25 mouse cellular contexts compared by ENCODE assay signal in genomic region chr1:141926194-141926593, GRCm38 (mm10).
DNase-seq lines count a peak whose midpoint lies in the region; ATAC-seq and TF ChIP-seq lines count a peak whose summit lies in the region.
"Had no signal": no experiment of that assay in that cellular context is flagged by ENCODE, and none has a peak within 500 bp of the region (broad histone marks: within the 10 kb centered on the region; RNA-seq: fewer than 3 reads in every experiment).

No protein-coding gene starts in this region.

- H3K27ac ChIP-seq in hindbrain, embryonic 13.5 days: no peak overlapping the region
- H3K27ac ChIP-seq in hindbrain, embryonic 12.5 days: no peak overlapping the region
- 0 out of 2 replicates have a peak overlapping the region, but pooled peaks have one; percentile 28 for H3K27ac ChIP-seq in midbrain, embryonic 16.5 days (ENCODE audit: low read length)
- H3K27ac ChIP-seq in midbrain, embryonic 11.5 days (ENCODE audit: low read depth, low read length): no peak overlapping the region
- H3K27ac ChIP-seq in hindbrain, embryonic 16.5 days (ENCODE audit: low read depth, low read length): no peak overlapping the region
- H3K27ac ChIP-seq in neural tube, embryonic 15.5 days (replicated peaks): 0 out of 2 replicates have a peak overlapping the region, but pooled peaks have one; percentile 18
- no peak overlapping the region for H3K27ac ChIP-seq in gastrocnemius, adult 2 months
- H3K27ac ChIP-seq: heart, embryonic 10.5 days; heart, embryonic 15.5 days; liver, embryonic 15.5 days had no signal

- TF ChIP-seq CTCF in gastrocnemius, adult 2 months (IDR thresholded peaks at IDR 0.05): no peak

- WGBS in hindbrain, embryonic 13.5 days: 94% methylated on average over 1 of the region's 1 CpGs
- WGBS in hindbrain, embryonic 12.5 days: 91% methylated on average over 1 of the region's 1 CpGs
- WGBS in midbrain, embryonic 16.5 days: 90% methylated on average over 1 of the region's 1 CpGs
- 84% methylated on average over 1 of the region's 1 CpGs for WGBS in midbrain, embryonic 11.5 days
- 82% methylated on average over 1 of the region's 1 CpGs for WGBS in hindbrain, embryonic 16.5 days
- 42% methylated on average over 1 of the region's 1 CpGs for WGBS in neural tube, embryonic 15.5 days

- ATAC-seq in hindbrain, embryonic 13.5 days (ENCODE audit: low FRiP score): peak; percentile 49; the same call in 1 of the 2 replicates
- no peak for ATAC-seq in hindbrain, embryonic 12.5 days (ENCODE audit: low FRiP score)
- ATAC-seq in midbrain, embryonic 16.5 days: no peak
- no peak for ATAC-seq in midbrain, embryonic 11.5 days (ENCODE audit: low FRiP score)
- peak; percentile 45 for ATAC-seq in hindbrain, embryonic 16.5 days
- peak; percentile 89 for ATAC-seq in neural tube, embryonic 15.5 days (ENCODE audit: low FRiP score)
- ATAC-seq: intestine, postnatal 0 days; Patski had no signal

- no peaks in the 10 kb centered on the region for H3K9me3 ChIP-seq in hindbrain, embryonic 13.5 days
- H3K9me3 ChIP-seq in hindbrain, embryonic 12.5 days (replicated peaks): no peaks in the 10 kb centered on the region
- no peaks in the 10 kb centered on the region for H3K9me3 ChIP-seq in midbrain, embryonic 16.5 days (replicated peaks; ENCODE audit: control insufficient read depth, low read length, poor library complexity, severe bottlenecking)
- no peaks in the 10 kb centered on the region for H3K9me3 ChIP-seq in midbrain, embryonic 11.5 days (ENCODE audit: control insufficient read depth, low read length)
- no peaks in the 10 kb centered on the region for H3K9me3 ChIP-seq in hindbrain, embryonic 16.5 days (ENCODE audit: control insufficient read depth, low read length)
- H3K9me3 ChIP-seq in neural tube, embryonic 15.5 days (replicated peaks): no peaks in the 10 kb centered on the region
- H3K9me3 ChIP-seq: heart, embryonic 10.5 days; heart, embryonic 15.5 days; liver, embryonic 15.5 days had no signal

- no peaks in the 10 kb centered on the region for H3K4me1 ChIP-seq in hindbrain, embryonic 13.5 days (replicated peaks)
- H3K4me1 ChIP-seq in hindbrain, embryonic 12.5 days: no peaks in the 10 kb centered on the region
- peaks cover 2% of the 10 kb centered on the region; the same call in 1 of the 2 replicates for H3K4me1 ChIP-seq in midbrain, embryonic 16.5 days (ENCODE audit: control insufficient read depth, insufficient read depth, low read length)
- H3K4me1 ChIP-seq in midbrain, embryonic 11.5 days (ENCODE audit: control insufficient read depth, insufficient read depth, low read length): no peaks in the 10 kb centered on the region
- H3K4me1 ChIP-seq in hindbrain, embryonic 16.5 days (ENCODE audit: control insufficient read depth, insufficient read depth, low read depth, low read length): no peaks in the 10 kb centered on the region
- H3K4me1 ChIP-seq in neural tube, embryonic 15.5 days: no peaks in the 10 kb centered on the region
- H3K4me1 ChIP-seq: heart, embryonic 10.5 days; heart, embryonic 15.5 days; liver, embryonic 15.5 days had no signal

- no peak overlapping the region for H3K9ac ChIP-seq in hindbrain, embryonic 13.5 days
- H3K9ac ChIP-seq in hindbrain, embryonic 12.5 days: no peak overlapping the region
- H3K9ac ChIP-seq in midbrain, embryonic 16.5 days (ENCODE audit: low read depth, low read length): no peak overlapping the region
- no peak overlapping the region for H3K9ac ChIP-seq in midbrain, embryonic 11.5 days (ENCODE audit: low read length)
- no peak overlapping the region for H3K9ac ChIP-seq in hindbrain, embryonic 16.5 days (ENCODE audit: low read depth, low read length)
- no peak overlapping the region for H3K9ac ChIP-seq in neural tube, embryonic 15.5 days (replicated peaks)
- H3K9ac ChIP-seq: heart, embryonic 15.5 days; liver, embryonic 15.5 days; lung, embryonic 14.5 days had no signal

- intact Hi-C loops in gastrocnemius, adult 2 months (cut with DNase I): no loop called here

- no peak overlapping the region for H3K4me3 ChIP-seq in hindbrain, embryonic 13.5 days
- no peak overlapping the region for H3K4me3 ChIP-seq in hindbrain, embryonic 12.5 days
- H3K4me3 ChIP-seq in midbrain, embryonic 16.5 days (ENCODE audit: low read depth, low read length): no peak overlapping the region
- H3K4me3 ChIP-seq in midbrain, embryonic 11.5 days (ENCODE audit: low read depth, low read length): no peak overlapping the region
- H3K4me3 ChIP-seq in hindbrain, embryonic 16.5 days (ENCODE audit: low read length): no peak overlapping the region
- no peak overlapping the region for H3K4me3 ChIP-seq in neural tube, embryonic 15.5 days (replicated peaks)
- H3K4me3 ChIP-seq in gastrocnemius, adult 2 months: no peak overlapping the region
- H3K4me3 ChIP-seq: heart, embryonic 10.5 days; heart, embryonic 15.5 days; liver, embryonic 15.5 days had no signal

- no peaks in the 10 kb centered on the region for H3K36me3 ChIP-seq in hindbrain, embryonic 13.5 days
- H3K36me3 ChIP-seq in hindbrain, embryonic 12.5 days: no peaks in the 10 kb centered on the region
- no peaks in the 10 kb centered on the region for H3K36me3 ChIP-seq in midbrain, embryonic 16.5 days (ENCODE audit: control insufficient read depth, insufficient read depth, low read length)
- no peaks in the 10 kb centered on the region for H3K36me3 ChIP-seq in midbrain, embryonic 11.5 days (ENCODE audit: control insufficient read depth, insufficient read depth, low read length)
- H3K36me3 ChIP-seq in hindbrain, embryonic 16.5 days (ENCODE audit: control insufficient read depth, insufficient read depth, low read length): no peaks in the 10 kb centered on the region
- H3K36me3 ChIP-seq in neural tube, embryonic 15.5 days: no peaks in the 10 kb centered on the region
- H3K36me3 ChIP-seq: heart, embryonic 10.5 days; heart, embryonic 15.5 days; liver, embryonic 15.5 days had no signal

- DNase-seq in midbrain, embryonic 11.5 days (ENCODE audit: low spot score, missing footprints): no peak
- no peak for DNase-seq in gastrocnemius, adult 2 months
- DNase-seq: adrenal gland, postnatal 10 days; cerebellum, adult 11 months; cerebellum, adult 9-10 months; cerebellum, postnatal 36 days; gastrocnemius, postnatal 25 days; heart, adult 11 months; kidney, adult 9 months; kidney, postnatal 10 days; lung, embryonic 14.5 days; lung, postnatal 14 days; spleen, adult 18-20 months; thymus, adult 2 months; thymus, postnatal 36 days had no signal

- no peaks in the 10 kb centered on the region for H3K27me3 ChIP-seq in hindbrain, embryonic 13.5 days
- no peaks in the 10 kb centered on the region for H3K27me3 ChIP-seq in hindbrain, embryonic 12.5 days
- H3K27me3 ChIP-seq in midbrain, embryonic 16.5 days (ENCODE audit: control insufficient read depth, insufficient read depth, low read depth, low read length): no peaks in the 10 kb centered on the region
- H3K27me3 ChIP-seq in midbrain, embryonic 11.5 days (ENCODE audit: control insufficient read depth, insufficient read depth, low read length): no peaks in the 10 kb centered on the region
- no peaks in the 10 kb centered on the region for H3K27me3 ChIP-seq in hindbrain, embryonic 16.5 days (replicated peaks; ENCODE audit: control insufficient read depth, insufficient read depth, low read length)
- H3K27me3 ChIP-seq in neural tube, embryonic 15.5 days (replicated peaks): no peaks in the 10 kb centered on the region
- H3K27me3 ChIP-seq: heart, embryonic 15.5 days; liver, embryonic 15.5 days; Patski had no signal

- no peak overlapping the region for H3K4me2 ChIP-seq in hindbrain, embryonic 13.5 days
- no peak overlapping the region for H3K4me2 ChIP-seq in hindbrain, embryonic 12.5 days (replicated peaks)
- H3K4me2 ChIP-seq in midbrain, embryonic 16.5 days (ENCODE audit: low read length): no peak overlapping the region
- no peak overlapping the region for H3K4me2 ChIP-seq in midbrain, embryonic 11.5 days
- no peak overlapping the region for H3K4me2 ChIP-seq in hindbrain, embryonic 16.5 days (ENCODE audit: low read length)
- no peak overlapping the region for H3K4me2 ChIP-seq in neural tube, embryonic 15.5 days
- H3K4me2 ChIP-seq: heart, embryonic 15.5 days; liver, embryonic 15.5 days; lung, embryonic 14.5 days had no signal

Comparison
In these comparisons a context has a peak if more than half of its experiments do, and no peak if none do; other contexts are left out.
1. ATAC-seq: peak in hindbrain, embryonic 13.5 days (single experiment), hindbrain, embryonic 16.5 days (single experiment) and neural tube, embryonic 15.5 days (single experiment); none in hindbrain, embryonic 12.5 days (single experiment), midbrain, embryonic 16.5 days (single experiment) and midbrain, embryonic 11.5 days (single experiment).
2. H3K27ac ChIP-seq: peak in midbrain, embryonic 16.5 days (single experiment) and neural tube, embryonic 15.5 days (single experiment); none in hindbrain, embryonic 13.5 days (single experiment), hindbrain, embryonic 12.5 days (single experiment), midbrain, embryonic 11.5 days (single experiment), hindbrain, embryonic 16.5 days (single experiment) and gastrocnemius, adult 2 months (single experiment).